Mouse (Mus musculus) intestine, embryonic 14.5 days (tissue): ENCODE results near the gene Il15ra. TPM values are rescaled to one million over a fixed set of nuclear protein-coding genes. Genes with fewer than 3 reads are reported as not detected.

Source experiments
- ATAC-seq: fragments of 200-750 bp; cut with Nextera tagmentation; replicated peaks from 2 replicates; pipeline ENCODE4 v1.8.0; 2017; ENCODE audit warnings: low read depth, moderate number of reproducible peaks, moderate TSS enrichment, moderate library complexity; ENCODE audit not compliant: low FRiP score, low TSS enrichment
- DNase-seq: peaks from one replicate; pipeline ENCODE4 v3.0.0-alpha.2; 2018; ENCODE audit warnings: low spot score
- H3K27ac ChIP-seq: fragments of 300-500 bp; sonication (generic); 2 replicates; pipeline ENCODE4 v1.5.1; 2014; ENCODE audit warnings: low read depth, mild to moderate bottlenecking, control low read depth
- H3K27me3 ChIP-seq: fragments of 300-500 bp; sonication (generic); replicated peaks from 2 replicates; pipeline ENCODE4 v1.6.1; 2014; ENCODE audit warnings: low read length, control low read depth; ENCODE audit not compliant: control insufficient read depth, insufficient read depth
- H3K36me3 ChIP-seq: fragments of 300-500 bp; sonication (generic); 2 replicates; pipeline ENCODE4 v1.6.1; 2014; ENCODE audit warnings: low read length, control low read depth; ENCODE audit not compliant: control insufficient read depth, insufficient read depth
- H3K4me1 ChIP-seq: fragments of 300-500 bp; sonication (generic); replicated peaks from 2 replicates; pipeline ENCODE4 v1.6.1; 2014; ENCODE audit warnings: low read length, control low read depth, mixed read lengths; ENCODE audit not compliant: control insufficient read depth, insufficient read depth
- H3K4me2 ChIP-seq: fragments of 300-500 bp; sonication (generic); 2 replicates; pipeline ENCODE4 v1.6.1; 2014; ENCODE audit warnings: low read length
- H3K4me3 ChIP-seq: fragments of 300-500 bp; sonication (generic); 2 replicates; pipeline ENCODE4 v1.5.1; 2014; ENCODE audit warnings: low read depth, low read length, control low read depth, mixed read lengths
- H3K9ac ChIP-seq: fragments of 300-500 bp; sonication (generic); 2 replicates; pipeline ENCODE4 v1.6.1; 2014; ENCODE audit warnings: mild to moderate bottlenecking, low read length
- H3K9me3 ChIP-seq: fragments of 300-500 bp; sonication (generic); 2 replicates; pipeline ENCODE4 v1.6.1; 2016; ENCODE audit warnings: low read length, control low read depth; ENCODE audit not compliant: control insufficient read depth
- WGBS: fragments of 180-500 bp; shearing (Covaris S2); extraction: QIAGEN DNeasy Blood & Tissue Kit; methylation state at CpG from one replicate; pipeline ENCODE4 v1.1.7; 2014; 5-methylcytosine and 5-hydroxymethylcytosine counted together
- polyA plus RNA-seq: library from polyadenylated mRNA; unstranded; fragments of >200 nt; fragmentation: Nextera tagmentation; extraction: Ambion mirVana; gene quantifications from 2 replicates; pipeline ENCODE4 v1.2.1, GENCODE M21; 2014

Il15ra gene
- polyA plus RNA-seq, 1 experiment from 2014 or later, result 1.6 TPM

GRCm38 (mm10) chr2:11762541-11762940 is 57.5 kb downstream of the Il15ra start:
- no peak for DNase-seq
- Histone ChIP-seq H3K9me3 (no peaks in the 10 kb centered on the region), H3K36me3 (peaks cover 98% of the 10 kb centered on the region), H3K4me2 (no peak overlapping the region), H3K27me3 (no peaks in the 10 kb centered on the region), H3K9ac (no peak overlapping the region), H3K4me3 (no peak overlapping the region), H3K4me1 (no peaks in the 10 kb centered on the region), H3K27ac (no peak overlapping the region)
- WGBS, result 97% methylated on average over 4 of the region's 4 CpGs
- no peak for ATAC-seq

- Histone ChIP-seq H3K4me1 (no peaks in the 10 kb centered on the region), H3K36me3 (peaks cover 81% of the 10 kb centered on the region), H3K9me3 (no peaks in the 10 kb centered on the region), H3K4me3 (no peak overlapping the region), H3K27ac (no peak overlapping the region), H3K9ac (no peak overlapping the region), H3K27me3 (no peaks in the 10 kb centered on the region), H3K4me2 (no peak overlapping the region)
- DNase-seq (no peak), ATAC-seq (no peak)
- WGBS, result 91% methylated on average over 4 of the region's 4 CpGs
Observed at GRCm38 (mm10) chr2:11765694-11766093, 60.6 kb downstream of the Il15ra start.

- H3K4me1 ChIP-seq, result no peaks in the 10 kb centered on the region
- peaks cover 72% of the 10 kb centered on the region for H3K36me3 ChIP-seq
- H3K9me3 ChIP-seq, result no peaks in the 10 kb centered on the region
- WGBS, result 87% methylated on average over 5 of the region's 5 CpGs
- DNase-seq (no peak), ATAC-seq (no peak)
- no peak overlapping the region for H3K27ac ChIP-seq
- no peaks in the 10 kb centered on the region for H3K27me3 ChIP-seq
- H3K4me2 ChIP-seq, result no peak overlapping the region
- H3K4me3 ChIP-seq, result no peak overlapping the region
- H3K9ac ChIP-seq, result no peak overlapping the region
Observed at GRCm38 (mm10) chr2:11766485-11767160, 61.5 kb downstream of the Il15ra start.

- H3K27ac ChIP-seq, result no peak overlapping the region
- H3K4me2 ChIP-seq, result no peak overlapping the region
- 92% methylated on average over 10 of the region's 10 CpGs for WGBS
- H3K36me3 ChIP-seq, result peaks cover 67% of the 10 kb centered on the region
- no peaks in the 10 kb centered on the region for H3K9me3 ChIP-seq
- H3K27me3 ChIP-seq, result no peaks in the 10 kb centered on the region
- H3K4me3 ChIP-seq, result no peak overlapping the region
- ATAC-seq (no peak), DNase-seq (no peak)
- no peak overlapping the region for H3K9ac ChIP-seq
- H3K4me1 ChIP-seq, result no peaks in the 10 kb centered on the region
Observed at GRCm38 (mm10) chr2:11767161-11767545, 62.1 kb downstream of the Il15ra start.

- Histone ChIP-seq H3K27ac (no peak overlapping the region), H3K36me3 (peaks cover 22% of the 10 kb centered on the region), H3K4me1 (peaks cover 6% of the 10 kb centered on the region), H3K4me3 (no peak overlapping the region), H3K4me2 (no peak overlapping the region), H3K9ac (no peak overlapping the region), H3K27me3 (no peaks in the 10 kb centered on the region), H3K9me3 (no peaks in the 10 kb centered on the region)
- no peak for ATAC-seq
- DNase-seq, result no peak
- WGBS, result 80% methylated on average over 4 of the region's 4 CpGs
Observed at GRCm38 (mm10) chr2:11771701-11772100, 66.6 kb downstream of the Il15ra start.

GRCm38 (mm10) chr2:11772401-11772800 is 67.3 kb downstream of the Il15ra start:
- DNase-seq, result no peak
- H3K27ac ChIP-seq, result no peak overlapping the region
- H3K9ac ChIP-seq, result no peak overlapping the region
- H3K36me3 ChIP-seq, result peaks cover 15% of the 10 kb centered on the region
- ATAC-seq, result no peak
- WGBS, result 86% methylated on average over 4 of the region's 4 CpGs
- no peak overlapping the region for H3K4me2 ChIP-seq
- no peaks in the 10 kb centered on the region for H3K9me3 ChIP-seq
- no peak overlapping the region for H3K4me3 ChIP-seq
- H3K4me1 ChIP-seq, result peaks cover 6% of the 10 kb centered on the region
- H3K27me3 ChIP-seq, result no peaks in the 10 kb centered on the region

GRCm38 (mm10) chr2:11774426-11774825 is 69.3 kb downstream of the Il15ra start:
- Histone ChIP-seq H3K4me1 (peaks cover 12% of the 10 kb centered on the region), H3K9ac (no peak overlapping the region), H3K4me2 (no peak overlapping the region), H3K27ac (no peak overlapping the region), H3K27me3 (no peaks in the 10 kb centered on the region), H3K4me3 (no peak overlapping the region), H3K9me3 (no peaks in the 10 kb centered on the region), H3K36me3 (peaks cover 5% of the 10 kb centered on the region)
- ATAC-seq, result no peak
- 85% methylated on average over 10 of the region's 10 CpGs for WGBS
- DNase-seq, result no peak

GRCm38 (mm10) chr2:11775121-11775520 is 70.0 kb downstream of the Il15ra start:
- WGBS, result 82% methylated on average over 5 of the region's 5 CpGs
- H3K4me2 ChIP-seq, result no peak overlapping the region
- H3K9ac ChIP-seq, result no peak overlapping the region
- DNase-seq, result no peak
- no peaks in the 10 kb centered on the region for H3K36me3 ChIP-seq
- H3K27me3 ChIP-seq, result no peaks in the 10 kb centered on the region
- H3K27ac ChIP-seq, result no peak overlapping the region
- H3K4me1 ChIP-seq, result peaks cover 16% of the 10 kb centered on the region
- no peak overlapping the region for H3K4me3 ChIP-seq
- H3K9me3 ChIP-seq, result no peaks in the 10 kb centered on the region
- no peak for ATAC-seq

- Histone ChIP-seq H3K4me1 (peaks cover 16% of the 10 kb centered on the region), H3K27ac (no peak overlapping the region), H3K4me2 (peak overlapping the region; percentile 64), H3K9ac (peak overlapping the region; percentile 80), H3K36me3 (peaks cover 4% of the 10 kb centered on the region; the same call in 1 of the 2 replicates), H3K9me3 (no peaks in the 10 kb centered on the region), H3K27me3 (no peaks in the 10 kb centered on the region), H3K4me3 (peak overlapping the region; percentile 82)
- DNase-seq (no peak), ATAC-seq (no peak)
- 47% methylated on average over 8 of the region's 8 CpGs for WGBS
Observed at GRCm38 (mm10) chr2:11776415-11776814, 71.3 kb downstream of the Il15ra start.
